Mouse (Mus musculus): ENCODE data around the gene Mob1b. TPM values are rescaled to one million over a fixed set of nuclear protein-coding genes. Genes with fewer than 3 reads are reported as not detected.

Mob1b gene
- total RNA-seq (2023) = 10 to 100 TPM; 15.9 to 21.1 TPM

DNA sequence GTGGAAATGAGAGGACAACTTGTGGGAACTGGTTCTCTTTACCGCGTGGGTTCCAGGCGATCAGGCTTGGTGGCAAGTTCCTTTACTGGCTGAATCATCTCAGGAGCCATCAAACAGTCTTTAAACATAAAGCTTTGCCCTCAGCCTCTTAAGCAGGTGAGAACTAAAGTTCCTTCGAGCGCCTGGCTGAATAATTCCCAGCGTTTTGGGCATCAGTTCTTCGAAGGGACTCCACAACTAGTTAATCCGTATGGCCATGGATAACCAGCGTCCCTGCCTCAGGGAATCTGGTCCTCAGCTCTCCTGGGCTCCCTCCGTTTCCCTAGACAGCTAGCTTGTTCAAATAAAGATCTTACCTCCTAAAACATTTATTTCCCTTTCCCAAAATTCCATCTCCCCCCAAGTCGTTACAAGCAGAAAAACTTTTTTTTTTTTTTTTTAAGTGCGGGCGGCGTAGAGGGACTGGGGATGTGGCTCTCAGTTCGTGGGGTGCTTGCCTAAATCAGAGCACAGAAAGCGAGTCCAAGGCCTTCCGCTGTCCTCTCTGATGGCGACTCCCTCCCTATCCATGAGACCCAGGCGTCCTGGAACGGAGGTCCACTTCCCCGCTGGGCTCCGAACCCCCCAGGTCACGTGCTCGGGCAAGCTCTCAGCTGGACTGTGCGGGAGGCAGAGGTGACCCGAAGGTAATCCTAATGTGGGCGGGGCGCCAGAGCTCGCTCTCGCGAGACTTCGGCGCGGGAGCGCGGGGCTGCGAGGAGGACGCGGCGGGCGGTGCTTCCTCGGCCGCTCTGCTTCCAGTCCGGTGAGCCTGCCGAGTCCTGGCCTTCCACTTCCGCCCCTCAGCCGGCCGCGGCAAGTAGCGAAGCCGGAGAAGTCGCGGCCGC lies at the start of gene Mob1b:
TSS of gene Mob1b (plus strand) at position 740 of the 887 bp plus-strand sequence.

DNA sequence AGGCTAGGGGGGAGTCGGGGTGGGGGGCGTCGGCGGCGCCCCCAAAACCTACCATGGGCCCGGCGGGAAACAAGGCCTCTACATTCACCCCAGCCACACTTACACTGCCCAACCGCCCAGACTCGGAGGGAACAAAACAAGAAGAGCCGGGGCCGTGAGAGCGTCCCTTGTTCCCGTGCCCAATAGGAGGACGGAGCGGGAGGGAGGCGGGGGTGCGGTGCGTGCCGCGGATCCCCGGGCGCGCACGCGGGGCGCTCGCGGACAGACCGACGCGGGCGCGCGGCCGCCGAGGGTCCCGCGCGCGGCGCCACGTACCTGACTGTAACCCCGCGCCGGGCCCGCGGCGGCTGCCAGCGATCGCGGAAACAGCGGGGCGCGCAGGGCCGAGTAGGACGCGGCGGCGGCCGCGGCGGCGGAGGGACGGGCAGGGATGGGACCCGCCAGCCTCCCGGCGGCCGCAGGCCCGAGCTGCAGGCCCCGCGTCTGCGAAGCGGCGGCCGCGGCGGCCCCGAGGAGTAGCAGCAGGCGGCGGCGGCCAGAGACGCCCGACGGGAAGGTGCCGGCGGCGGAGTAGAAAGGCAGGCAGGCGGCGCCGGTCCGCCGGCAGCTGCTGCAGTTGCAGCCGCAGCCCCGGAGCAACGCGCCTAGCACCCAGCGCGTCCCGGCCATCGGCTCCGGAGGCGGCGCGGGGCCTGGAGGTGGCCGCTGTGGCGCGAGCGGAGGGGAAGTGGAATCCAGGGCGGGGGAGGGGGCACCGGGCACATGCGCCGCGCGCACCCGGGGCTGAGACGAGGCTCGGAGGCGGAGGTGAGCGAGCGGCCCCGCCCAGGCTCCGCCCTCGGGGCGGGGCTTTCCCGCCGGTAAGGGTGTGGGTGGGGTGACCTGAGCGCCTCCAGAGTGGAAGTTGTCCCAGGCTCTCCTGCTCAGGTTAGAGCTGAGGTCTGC lies 44.9 kb upstream of the Mob1b start, which contains the start of gene Grsf1:
TSS of gene Grsf1 (minus strand) at position 729 of the 945 bp plus-strand sequence.

DNA sequence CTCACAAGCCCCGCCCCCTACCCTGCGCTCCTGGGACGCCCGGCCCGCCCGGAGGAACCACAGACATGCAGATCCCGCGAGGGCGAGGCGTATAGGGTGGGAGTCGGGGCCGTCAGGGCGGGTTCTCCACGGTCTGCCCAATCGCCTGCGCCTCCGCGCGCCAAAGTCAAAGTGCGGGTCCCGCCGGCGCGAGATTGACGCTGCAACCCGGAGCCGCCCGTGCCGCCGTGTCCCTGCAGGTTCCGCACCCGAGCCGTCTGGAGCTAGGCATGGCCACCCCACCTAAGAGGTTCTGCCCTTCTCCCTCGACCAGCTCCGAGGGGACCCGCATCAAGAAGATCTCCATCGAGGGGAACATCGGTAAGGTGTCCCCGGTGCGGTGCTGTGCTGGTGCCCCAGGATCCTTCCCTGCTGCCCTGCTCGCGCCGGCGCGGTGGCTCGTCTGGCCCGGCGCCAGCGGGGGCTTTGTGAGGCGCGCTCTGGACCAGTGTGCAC lies 44.4 kb downstream of the Mob1b start, which contains the start of gene Dck:
TSS of gene Dck (plus strand) at position 10 of the 495 bp plus-strand sequence.

Other genes with a start within 250 kb of the Mob1b start
- not detected for gene Enam, start 232.9 kb upstream of the Mob1b start, total RNA-seq (2023)
- 10 to 100 TPM; 20.4 to 56.6 TPM for gene Jchain, start 193.0 kb upstream of the Mob1b start, total RNA-seq (2023)
- gene Utp3, start 166.4 kb upstream of the Mob1b start, total RNA-seq (2023) = 10 to 100 TPM; 25.8 to 27.8 TPM
- gene Rufy3, start 155.8 kb upstream of the Mob1b start, total RNA-seq (2023) = 1 to 10 TPM; 7.3 to 8.2 TPM
- gene Grsf1, start 44.7 kb upstream of the Mob1b start, total RNA-seq (2023) = 10 to 100 TPM; 29.3 to 31.9 TPM
- 10 to 100 TPM; 50.2 to 58.0 TPM for gene Dck, start 44.1 kb downstream of the Mob1b start, total RNA-seq (2023)
- under 1 TPM in 1 of 2 experiments, not detected in 1; 0.09 TPM for gene Slc4a4, start 166.0 kb downstream of the Mob1b start, total RNA-seq (2023)